Mouse (Mus musculus): Measurements from ENCODE around the gene Megf11.

Megf11 gene

DNA sequence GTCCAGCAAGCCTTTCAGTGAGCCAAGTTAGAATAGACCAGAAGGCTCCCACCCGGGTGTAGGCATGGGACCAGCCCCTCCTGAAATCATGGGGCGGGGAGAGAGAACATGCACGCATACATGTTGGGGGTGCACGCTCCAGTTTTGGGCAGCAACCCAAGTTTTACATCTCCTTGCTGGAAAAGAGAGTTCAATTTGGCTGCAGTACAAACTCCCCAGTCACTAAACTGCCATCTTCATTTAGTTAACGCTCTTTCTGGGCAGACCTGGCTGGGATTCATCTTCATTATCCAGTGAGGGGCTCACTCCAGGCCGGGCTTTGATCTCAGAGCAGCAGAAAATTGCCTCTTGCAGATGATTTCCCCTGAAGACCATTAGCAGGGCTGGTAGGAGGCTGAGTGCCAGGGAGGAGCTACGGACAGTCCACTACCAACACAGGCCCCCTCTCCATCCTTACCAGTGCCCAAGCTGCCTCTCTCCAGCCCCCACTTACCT is 218.8 kb downstream of the Megf11 start:
- no peak for DNase-seq (ENCODE audit: low spot score)

GRCm38 (mm10) chr9:64605077-64605714 is 219.8 kb downstream of the Megf11 start:
- DNase-seq (ENCODE audit: low spot score): no peak

- DNase-seq (ENCODE audit: low spot score): no peak
Measured at GRCm38 (mm10) chr9:64605735-64606349, 220.4 kb downstream of the Megf11 start.

DNA sequence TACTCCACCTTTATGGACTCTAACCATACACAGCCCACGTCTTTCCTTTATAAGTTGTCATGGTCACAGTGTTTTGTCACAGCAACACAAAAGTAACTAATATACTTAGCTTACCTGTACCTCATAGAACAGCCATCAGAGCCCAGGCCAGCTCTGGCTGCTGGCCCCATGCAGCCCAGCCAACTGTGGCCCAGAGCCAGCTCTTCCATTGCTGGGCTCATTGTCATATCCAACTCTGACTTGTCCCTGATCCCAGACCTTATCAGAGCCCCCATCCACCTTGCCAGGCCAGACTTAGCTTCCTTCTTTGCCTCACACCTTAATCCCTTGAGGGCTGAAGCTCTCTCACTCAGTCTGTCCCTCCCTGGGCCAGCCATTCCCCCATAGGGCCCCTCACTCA is 221.6 kb downstream of the Megf11 start:
- no peak for DNase-seq (ENCODE audit: low spot score)

DNA sequence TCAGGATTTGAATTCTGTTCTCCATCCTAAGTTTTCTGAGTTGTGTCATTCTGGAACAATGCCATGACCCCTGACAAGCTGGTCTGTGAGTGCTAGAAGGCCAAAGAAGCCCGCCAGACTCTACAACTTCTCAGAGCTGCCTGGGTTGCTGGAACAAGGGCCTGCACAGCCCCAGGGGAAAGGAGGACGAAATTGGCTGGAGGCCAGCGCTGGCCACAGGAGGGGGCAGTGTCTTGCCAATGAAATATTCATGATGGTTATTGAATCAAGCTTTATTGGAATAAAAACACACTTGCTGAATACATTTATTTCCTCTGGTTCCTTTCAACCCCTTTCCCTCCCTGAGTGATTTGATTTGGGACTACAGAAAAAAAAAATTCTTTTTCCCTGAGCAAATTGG is 224.1 kb downstream of the Megf11 start:
- DNase-seq (ENCODE audit: low spot score): no peak

DNA sequence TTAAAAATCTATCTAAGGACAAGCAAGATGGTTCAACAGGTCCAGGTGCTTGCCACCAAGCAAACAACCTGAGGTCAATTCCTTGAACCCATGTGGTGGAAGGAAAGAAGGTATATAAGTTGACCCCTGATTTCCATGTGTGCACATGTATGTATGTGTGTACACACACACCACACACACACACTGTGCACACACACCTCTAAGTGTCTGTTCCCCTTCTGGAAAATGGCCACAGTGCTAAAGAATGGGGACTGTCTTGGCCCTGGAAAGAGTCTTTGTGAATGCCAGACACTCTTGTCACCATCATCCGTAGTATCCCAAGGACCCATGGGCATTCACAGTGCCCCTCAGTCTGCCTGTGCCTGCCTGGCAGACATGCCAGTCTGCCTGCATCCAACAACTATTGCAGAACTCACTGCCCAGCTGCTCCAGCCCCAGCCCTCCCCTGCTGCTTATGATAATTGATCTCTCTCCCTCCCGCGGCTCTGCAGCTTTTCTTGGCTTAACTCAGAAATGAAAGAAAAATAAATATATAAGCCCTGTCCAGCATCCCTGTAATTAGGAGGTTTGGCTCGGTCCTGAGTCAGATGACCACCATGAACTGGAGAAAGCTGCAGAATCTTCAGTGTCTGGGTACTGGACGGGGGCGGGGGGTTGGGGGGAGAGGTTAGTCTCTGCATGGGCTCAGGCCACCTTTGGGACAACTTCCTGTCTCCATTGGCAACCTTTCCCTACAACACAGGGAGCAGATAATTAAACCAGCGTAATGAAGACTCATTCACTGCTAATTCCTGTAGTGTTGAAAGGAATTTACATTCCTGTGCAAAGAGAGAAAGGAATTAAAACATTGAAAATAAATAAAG is 226.9 kb downstream of the Megf11 start:
- DNase-seq (ENCODE audit: low spot score): no peak

DNA sequence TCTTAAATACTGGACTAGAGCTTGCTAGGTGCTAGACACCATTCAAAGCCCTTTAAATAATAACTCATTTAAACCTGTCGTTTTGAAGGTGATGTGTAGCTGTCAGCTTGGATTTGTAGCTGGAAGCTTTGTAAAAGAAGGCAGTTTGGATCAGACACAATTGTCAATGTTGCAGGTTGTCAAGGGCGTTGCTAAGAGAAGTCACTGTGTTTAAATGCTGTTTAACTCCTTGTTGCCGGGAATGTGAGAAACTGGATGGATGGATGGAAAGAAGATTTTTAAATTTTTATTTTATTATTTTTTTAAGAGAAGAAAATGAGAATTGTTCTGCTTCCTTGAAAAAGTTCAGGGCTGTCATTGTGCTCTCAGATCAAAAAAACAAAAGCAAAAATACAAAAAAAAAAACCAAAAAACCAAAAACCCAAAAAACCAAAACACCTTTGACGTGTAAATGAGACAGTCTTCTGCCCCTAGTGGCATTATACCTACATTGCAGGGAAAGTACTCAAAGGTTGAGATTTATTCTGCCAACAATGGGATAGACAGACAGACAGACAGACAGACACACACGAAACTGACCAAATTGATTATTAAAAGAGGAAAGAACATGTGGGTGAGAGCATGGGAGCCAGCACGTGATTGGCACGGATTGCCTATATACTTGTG is 227.7 kb downstream of the Megf11 start:
- DNase-seq (ENCODE audit: low spot score): no peak

GRCm38 (mm10) chr9:64617413-64617812 is 232.0 kb downstream of the Megf11 start:
- no peak for DNase-seq (ENCODE audit: low spot score)

DNA sequence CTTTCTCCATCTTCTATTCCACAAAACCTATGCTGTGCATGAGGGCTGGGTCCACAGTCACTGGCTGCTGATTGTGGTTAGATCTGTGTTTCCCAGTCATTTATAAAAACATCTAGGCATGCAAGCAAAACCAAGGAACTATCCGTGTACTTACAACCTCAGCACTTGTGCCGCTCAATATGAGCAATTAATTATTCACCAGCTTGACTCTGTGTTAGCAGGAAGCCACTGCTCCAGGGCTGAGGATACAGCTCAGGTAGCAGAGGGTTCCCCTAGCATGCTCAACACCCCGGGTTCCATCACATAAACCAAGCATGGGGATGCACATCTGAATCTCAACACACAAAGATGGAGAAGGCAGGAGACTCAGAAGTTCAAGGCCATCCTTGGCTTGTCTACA is 233.0 kb downstream of the Megf11 start:
- DNase-seq (ENCODE audit: low spot score): no peak

- DNase-seq (ENCODE audit: low spot score): no peak
Measured at GRCm38 (mm10) chr9:64619440-64619839, 234.0 kb downstream of the Megf11 start.

DNA sequence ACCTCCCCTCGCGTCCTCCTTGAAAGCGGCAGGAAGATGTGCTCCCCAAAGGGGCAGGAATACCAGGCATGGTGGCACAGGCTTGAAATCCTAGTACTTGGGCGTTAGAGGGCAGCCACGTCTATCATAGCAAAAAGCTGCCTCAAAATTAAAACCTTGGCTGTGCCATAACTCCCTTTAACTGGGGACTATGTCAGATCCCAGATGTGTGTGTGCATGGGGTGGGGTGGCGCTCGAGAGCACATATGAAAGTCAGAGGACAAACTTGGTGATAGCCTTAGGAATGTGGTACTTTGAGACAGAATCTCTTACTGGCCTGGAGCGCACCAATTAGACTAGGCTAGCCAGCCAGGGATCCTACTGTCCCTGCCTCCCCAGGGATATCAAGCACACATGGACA is 235.2 kb downstream of the Megf11 start:
- no peak for DNase-seq (ENCODE audit: low spot score)

- DNase-seq (ENCODE audit: low spot score): no peak
Measured at GRCm38 (mm10) chr9:64621499-64622296, 236.3 kb downstream of the Megf11 start.

DNA sequence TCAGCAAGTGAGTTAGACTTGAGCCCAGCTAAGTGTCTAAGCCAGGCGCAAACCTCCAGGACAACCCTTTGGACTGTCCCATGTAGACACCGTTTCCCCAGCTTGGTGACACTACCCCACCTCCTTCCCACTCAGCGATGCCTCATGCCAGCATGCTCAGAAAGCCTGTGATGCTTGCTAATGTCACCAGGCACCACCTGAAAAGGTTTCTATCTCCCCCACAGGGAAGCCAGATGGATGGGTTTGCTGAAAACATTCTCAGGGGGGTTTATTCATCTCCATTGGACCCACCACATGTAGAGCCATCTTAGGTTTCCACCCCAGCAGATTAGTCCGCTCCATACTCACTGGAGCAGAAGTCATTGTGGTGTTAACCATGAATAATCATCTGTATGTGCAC is 237.9 kb downstream of the Megf11 start:
- no peak for DNase-seq (ENCODE audit: low spot score)

DNA sequence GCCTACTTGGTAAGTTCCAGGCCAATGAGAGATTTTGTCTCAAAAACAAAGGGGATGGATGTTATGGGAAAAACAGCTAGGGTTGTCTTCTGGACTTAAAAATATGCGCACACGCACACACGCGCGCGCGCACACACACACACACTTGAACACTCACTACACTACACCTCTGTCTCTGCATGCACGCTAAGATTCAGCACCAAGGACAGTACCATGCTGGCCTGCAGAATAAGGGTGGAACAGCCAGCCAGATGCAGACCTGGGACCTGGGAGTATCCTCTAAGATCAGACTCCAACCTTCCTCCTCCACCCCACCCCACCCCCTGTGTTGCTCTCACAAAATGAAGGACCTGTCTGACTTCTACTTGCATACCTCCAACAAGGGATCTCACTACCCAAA is 239.1 kb downstream of the Megf11 start:
- DNase-seq (ENCODE audit: low spot score): no peak

DNA sequence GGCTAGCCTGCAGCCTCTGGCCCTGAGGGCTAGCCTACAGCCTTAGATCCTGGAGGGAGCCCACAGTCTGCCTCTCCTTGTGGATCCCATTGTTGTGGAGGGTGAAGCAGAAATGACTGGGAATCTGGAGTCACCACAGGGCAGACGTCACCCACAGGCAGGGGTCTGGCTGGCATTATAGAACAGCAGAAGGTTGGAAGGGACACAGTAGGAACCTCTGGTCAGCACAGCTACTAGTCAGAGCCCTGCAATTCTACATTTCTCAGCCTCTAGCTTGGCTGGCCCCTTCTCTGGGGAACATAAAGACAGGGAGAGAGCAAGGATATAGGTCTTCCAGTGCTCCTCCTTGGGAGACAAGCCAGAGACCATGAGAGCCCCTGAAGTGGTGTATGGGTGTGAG is 244.4 kb downstream of the Megf11 start:
- DNase-seq (ENCODE audit: low spot score): no peak

DNA sequence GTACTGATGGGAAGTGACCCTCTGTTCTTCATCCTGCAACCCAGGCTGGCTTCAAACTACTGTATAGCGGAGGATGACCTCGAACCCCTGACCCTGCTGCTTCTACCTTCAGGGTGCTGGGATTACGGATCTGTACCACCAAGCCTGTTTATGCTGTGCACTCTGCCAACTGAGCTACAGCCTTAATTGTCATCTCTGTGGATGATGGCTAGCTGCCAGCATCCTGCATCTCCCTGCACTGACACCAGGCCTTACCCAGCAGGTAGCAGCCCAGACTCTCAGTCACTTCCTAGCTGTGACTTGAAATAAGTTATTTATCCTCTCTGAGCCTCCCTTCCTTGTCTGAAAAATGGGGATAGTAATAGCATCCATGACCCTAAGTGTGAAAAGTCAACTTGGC is 247.7 kb downstream of the Megf11 start:
- DNase-seq (ENCODE audit: low spot score): no peak

DNA sequence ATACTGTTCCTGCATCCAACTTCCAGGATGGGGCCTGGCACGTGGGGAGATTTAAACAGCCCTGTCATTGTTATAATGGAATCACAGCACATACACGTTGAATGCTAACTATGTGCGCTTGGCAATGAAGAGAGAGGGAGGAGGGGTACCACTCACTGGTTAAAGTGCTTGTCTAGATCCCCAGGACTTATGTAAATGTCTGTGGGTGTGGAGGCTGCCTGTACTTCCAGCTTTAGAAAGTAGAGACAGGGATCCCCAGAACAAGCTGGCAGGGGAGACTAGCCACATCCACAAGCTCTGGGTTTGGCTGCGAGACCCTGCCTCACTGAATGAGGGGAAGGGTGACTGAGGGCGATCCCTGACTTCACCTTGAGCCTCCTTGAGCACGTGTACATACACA is 250.7 kb downstream of the Megf11 start:
- no peak for DNase-seq (ENCODE audit: low spot score)

GRCm38 (mm10) chr9:64636961-64637360 is 251.5 kb downstream of the Megf11 start:
- DNase-seq (ENCODE audit: low spot score): no peak

GRCm38 (mm10) chr9:64638250-64638649 is 252.8 kb downstream of the Megf11 start:
- DNase-seq (ENCODE audit: low spot score): no peak

DNA sequence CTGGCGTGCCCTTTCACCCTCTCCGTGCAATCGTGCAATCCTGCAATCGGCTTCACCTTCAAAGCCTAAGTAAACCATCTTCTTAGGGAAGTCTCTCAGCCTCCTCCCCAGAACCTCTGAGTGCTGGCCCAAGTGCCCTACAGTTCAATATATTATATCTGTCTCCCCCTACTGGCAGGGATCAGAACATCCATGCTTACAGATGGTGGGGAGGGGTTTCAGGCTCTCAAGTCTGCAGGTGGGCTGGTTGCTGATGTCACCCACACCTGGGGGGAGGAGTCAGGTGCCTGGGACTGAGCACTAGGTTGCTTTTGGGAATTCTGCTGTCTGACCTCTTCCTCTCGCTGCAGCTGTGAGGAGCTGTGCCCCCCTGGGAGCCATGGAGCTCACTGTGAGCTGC is 254.2 kb downstream of the Megf11 start:
- DNase-seq (ENCODE audit: low spot score): peak; percentile 57

GRCm38 (mm10) chr9:64644129-64644528 is 258.7 kb downstream of the Megf11 start:
- no peak for DNase-seq (ENCODE audit: low spot score)

GRCm38 (mm10) chr9:64645462-64645861 is 260.0 kb downstream of the Megf11 start:
- DNase-seq (ENCODE audit: low spot score): no peak
